Mouse (Mus musculus) erythroid progenitor cell, adult 5-6 weeks (primary cell): Measurements from ENCODE around the gene Snrpf. TPM values are rescaled to one million over a fixed set of nuclear protein-coding genes. Genes with fewer than 3 reads are reported as not detected.
A peak's percentile ranks its signal among the peaks of the same experiment; 100 is the strongest.

Experiments
- ATAC-seq: replicated peaks from 2 replicates; pipeline ENCODE4 v1.8.0; 2016; ENCODE audit warnings: moderate number of reproducible peaks, mild to moderate bottlenecking, moderate TSS enrichment, inconsistent platforms; ENCODE audit not compliant: poor library complexity, low FRiP score, severe bottlenecking
- total RNA-seq, 2 experiments: library from RNA; stranded (forward) in 1 of 2; stranded (reverse) in 1 of 2; fragments of 150-400 nt in 1 of 2; fragments of 186-747, 209-891 nt in 1 of 2; gene quantifications; 2 replicates each; pipeline versions ENCODE4 v1.2.3 to v1.2.4; 2015 to 2017; ENCODE audit warnings: low replicate concordance in 2 of 2

Gene Snrpf
- total RNA-seq (2015; ENCODE audit: low replicate concordance), result 62.5 and 62.7 TPM in 2 replicates
- total RNA-seq (2017; ENCODE audit: low replicate concordance), result 59.3 and 83.2 TPM in 2 replicates

DNA sequence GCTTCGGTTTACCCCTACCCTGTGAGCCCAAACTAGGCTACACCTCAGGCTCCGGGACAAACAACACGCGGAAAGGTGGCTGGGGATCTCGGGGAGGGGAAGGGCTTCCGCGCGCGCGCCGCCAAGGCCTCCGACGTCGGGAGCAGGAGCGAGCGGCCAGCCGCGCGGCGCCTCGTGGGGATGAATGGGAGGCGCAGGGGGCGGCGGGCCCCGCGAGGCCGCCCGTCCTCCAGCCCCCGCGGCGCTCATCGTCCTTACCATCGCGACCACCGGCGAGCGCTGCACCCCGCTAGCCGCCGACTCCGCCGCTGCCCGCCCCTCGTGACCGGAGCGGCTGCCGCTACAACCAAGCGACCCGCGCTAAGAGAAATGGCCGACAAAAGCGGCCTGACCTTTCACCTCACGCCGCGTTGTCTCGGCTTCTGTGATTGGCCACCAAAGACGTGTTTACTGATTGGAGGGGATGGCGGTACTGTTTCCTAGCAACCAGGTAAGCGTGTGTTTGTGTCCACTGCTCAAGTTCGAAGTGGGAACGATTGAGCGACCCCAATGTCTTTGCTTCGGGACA, at the start of gene Snrpf:
Gene Snrpf, minus strand, starts transcription at position 426 of the 568 bp plus-strand sequence.
- peak; percentile 85 for ATAC-seq

DNA sequence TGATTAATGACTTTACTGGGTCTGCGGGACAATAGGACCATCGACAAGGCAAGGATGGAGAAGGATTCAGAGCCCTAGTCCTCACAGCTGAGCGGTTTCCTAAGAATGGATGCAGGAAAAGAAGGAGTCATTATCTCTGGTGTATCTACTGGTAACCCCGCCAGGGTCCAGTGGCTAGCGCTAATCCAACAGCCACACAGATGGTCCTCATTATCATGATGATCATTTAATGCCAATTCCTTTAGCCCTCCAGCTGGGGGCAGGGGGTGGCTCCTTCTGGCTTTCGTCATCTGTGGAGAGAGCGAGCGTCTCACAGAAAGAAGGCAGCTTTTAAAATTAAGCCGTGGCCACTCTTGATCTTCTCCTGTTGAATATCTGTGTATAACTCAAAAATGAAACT, 46.4 kb upstream of the Snrpf start:
- no peak for ATAC-seq

DNA sequence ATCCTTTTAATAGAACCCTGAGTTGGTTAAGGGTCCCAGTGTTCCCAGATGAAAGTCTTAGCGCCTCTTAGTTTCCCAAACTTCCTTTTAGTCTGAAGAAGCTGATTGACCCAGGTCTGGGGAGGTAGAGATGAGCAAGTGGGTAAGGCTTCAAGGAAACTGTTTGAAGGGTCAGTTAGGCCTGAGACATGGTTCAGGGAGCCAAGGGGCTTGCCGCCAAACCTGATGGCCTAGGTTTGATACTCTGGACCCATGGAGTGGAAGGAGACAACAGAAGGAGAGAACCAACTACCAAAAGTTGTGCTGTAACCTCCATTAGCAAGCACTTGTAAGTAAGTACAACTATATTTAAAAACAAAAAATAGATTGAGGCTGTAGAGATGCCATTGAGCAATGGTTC, 44.5 kb upstream of the Snrpf start:
- no peak for ATAC-seq

DNA sequence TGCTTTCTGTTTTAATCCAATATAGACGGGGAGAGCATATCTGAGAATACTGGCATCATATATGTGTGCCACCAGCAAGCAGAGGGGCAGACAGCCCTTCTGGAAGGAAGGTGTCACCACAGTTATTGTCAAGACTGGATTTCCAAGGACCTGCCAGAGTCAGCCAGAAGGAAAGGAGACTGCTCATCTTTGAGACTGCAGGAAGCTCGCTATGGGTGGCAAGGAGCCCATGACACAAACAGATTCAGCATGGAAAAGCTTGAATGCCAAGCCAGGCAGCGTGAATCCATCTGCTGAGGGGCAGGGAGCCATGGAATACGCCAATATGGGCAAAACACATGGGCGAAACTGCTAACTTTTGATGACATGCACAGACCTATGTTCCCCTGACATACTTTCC, 44.1 kb upstream of the Snrpf start:
- ATAC-seq, result no peak

DNA sequence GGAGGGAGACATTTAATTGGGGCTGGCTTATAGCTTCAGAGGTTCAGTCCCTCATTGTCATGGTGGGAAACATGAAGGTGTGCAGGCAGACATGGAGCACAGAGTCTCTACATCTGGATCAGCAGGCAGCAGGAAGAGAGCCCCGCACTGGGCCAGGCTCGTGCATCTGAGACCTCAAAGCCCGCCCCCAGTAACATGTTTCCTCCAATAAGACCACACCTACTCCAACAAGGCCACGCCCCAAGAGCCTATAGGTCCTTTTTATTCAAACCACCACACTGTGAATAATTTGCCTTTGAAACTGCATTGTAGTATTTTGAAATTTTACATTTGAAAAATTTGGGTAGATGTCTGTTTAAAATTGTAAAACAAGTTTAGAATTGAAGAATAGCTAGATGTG, 42.6 kb upstream of the Snrpf start:
- 0 out of 2 replicates have a peak, but pooled peaks have one; percentile 63 for ATAC-seq

DNA sequence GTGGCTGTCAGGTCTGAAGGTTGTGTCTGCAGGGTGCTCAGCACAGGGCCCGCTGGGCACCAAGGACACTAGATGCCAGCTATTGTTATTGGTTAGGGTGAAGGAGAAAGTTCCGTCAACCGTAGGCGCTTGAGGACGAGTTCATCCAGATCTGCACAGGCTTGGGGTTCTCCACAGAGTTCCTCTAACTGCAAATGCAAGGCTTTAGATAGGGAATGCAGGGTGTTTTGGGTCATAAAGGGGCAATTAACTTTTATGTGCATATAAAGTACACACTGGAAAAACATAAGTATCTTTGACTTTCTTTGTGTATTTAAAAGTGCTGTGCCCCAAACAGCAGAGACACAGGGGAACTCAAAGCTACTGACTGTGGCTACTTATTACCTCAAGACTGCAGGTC, 40.8 kb upstream of the Snrpf start:
- ATAC-seq, result no peak

DNA sequence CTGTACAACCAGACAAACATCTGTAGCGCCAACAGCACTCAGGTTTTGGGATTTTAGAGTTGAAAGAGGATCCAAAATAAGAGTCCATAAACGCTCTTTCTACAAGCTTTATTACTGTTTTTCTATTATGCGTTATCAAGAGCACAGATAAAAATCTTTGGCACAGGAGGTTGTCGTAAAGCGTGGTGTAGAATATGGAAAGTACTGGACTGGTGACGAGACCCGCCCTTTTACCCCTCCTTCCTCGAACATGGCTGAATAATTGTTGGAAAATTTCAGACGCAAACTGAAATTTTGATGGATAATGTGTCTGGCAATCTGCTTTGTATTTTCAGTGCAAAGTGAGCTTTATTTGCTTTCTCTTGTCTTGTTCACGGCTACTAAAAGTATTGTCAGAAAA, 34.6 kb upstream of the Snrpf start:
- no peak for ATAC-seq

DNA sequence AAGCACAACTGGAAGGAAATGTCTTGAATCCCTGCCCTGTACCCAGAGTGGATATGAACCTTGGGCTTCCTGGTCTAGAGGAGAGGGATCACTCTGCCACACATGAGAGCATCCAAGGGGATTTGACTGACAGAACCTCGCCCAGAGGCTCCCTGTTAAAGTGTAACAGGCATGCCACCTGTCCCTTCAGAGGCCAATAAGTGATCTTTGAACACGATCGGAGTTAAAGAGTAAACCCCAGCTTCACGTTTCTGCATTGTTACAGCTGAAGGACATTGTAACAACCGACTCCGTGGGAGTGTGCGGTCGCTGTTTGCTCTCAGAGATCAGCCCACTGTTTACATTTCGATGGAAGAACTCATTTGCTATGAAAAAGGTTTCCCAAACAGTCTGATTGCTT, 34.2 kb upstream of the Snrpf start:
- no peak for ATAC-seq

DNA sequence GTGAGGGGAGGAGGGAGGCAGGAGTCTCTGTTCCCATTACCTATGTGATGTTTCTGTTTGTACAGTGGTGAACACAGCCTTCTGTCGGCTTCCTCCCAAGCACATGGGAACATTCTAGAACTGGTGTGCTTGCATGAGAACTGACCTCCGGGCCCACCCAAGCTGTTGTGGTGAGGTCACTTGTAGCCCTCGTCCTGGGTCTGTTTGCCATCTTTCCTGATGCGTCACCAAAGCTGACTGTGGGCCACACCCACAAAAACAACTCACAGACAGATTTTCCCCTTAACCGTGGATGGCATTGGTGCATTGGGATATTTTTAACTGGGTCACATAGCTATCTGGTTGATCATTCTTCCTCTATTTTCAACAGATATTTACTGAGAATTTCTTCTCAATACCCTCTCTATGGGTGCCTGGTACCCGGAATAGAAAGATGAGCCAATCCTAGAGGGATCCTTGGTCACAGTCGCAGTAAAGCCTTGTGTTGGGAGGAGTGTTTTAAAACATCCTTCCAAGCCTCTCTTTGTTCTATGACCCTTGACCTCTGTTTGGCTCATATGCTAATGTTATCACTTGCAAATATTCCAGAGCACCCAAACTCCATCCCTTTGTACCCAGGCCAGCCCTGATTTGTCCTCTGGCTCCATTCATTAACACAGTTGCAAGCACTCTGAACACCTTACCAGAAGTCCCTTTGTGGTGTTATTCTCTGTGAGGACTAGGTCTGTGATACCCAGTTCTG, 31.1 kb upstream of the Snrpf start:
- no peak for ATAC-seq

DNA sequence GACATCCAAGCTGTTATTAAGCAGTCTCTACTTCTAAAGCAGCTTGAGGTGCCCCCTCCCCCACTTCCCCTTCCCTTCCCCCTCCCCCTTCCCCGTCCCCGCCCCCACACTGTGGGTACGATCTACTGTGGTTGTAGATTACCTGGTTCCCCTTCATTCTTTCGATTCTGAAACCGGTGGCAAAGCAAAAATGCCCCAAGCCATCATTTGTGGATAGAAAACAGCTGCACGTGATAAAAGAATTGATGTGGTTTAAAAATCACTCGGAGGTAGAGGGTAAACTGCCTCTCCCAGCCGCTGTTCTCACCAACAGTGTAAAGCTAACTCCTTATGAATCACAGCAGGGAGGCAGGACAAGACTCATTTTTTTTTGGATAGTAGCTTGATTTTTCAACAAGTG, 25.3 kb upstream of the Snrpf start:
- ATAC-seq, result no peak

DNA sequence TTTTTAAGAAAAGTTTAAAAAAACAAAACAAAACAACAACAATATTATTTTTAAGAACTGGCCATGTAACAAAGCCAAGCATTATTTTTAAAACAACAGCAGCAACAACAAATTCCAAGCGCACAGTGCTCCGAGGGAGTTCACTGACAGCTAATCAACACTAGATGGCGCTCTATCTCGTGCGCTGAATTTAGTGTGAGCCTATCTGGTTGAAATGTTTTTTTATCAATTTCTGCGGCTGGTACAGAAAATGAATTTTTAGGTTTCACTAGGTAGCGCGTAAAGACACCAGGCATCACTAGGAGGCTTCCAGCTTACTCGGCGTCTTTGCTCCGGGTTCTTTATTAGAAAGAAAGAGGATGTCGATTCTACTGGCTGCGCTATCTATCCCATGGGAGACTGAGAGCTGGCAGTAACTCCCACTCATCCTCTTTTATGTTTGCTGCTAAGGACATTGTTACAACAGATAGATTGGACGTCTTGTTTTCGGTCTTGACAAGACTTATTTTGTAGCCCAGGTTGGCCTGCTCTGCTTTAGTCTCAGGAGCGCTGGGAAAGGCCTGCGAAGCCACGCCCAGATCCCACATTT, 22.0 kb upstream of the Snrpf start:
- ATAC-seq, result peak; percentile 85

DNA sequence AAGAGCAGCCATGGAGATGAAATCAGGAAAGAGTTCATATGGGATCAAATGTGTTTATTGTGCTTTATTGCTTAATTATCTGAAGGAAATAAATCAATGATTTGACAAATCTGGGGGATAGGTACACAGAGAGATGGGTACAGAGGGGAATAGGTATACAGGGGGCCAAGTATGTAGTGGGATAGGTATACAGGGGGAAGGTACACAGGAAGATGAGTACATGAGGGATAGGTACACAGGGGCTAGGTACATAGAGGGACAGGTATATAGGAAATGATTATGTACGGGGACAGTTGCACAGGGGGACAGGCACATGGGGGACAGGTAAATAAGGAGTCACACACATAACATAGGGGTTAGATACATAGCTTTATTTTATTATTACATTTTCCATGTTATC, 21.4 kb upstream of the Snrpf start:
- ATAC-seq, result no peak

DNA sequence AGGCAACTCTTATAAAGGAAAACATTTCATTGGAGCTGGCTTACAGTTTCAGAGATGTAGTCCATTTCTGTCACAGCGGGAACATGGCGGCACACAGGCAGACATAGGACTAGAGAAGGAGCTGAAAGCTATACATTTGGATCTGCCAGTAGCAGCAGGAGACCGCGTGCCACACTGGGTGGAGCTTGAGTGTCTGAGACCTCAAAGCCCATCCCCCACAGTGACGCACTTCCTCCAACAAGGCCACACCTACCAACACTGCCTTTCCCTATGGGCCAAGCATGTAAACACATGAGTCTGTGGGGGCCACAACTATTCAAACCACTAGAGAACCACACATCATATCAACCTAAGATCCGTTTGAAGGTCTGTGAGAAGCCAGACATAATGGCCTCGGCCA, 19.7 kb upstream of the Snrpf start:
- ATAC-seq, result no peak

DNA sequence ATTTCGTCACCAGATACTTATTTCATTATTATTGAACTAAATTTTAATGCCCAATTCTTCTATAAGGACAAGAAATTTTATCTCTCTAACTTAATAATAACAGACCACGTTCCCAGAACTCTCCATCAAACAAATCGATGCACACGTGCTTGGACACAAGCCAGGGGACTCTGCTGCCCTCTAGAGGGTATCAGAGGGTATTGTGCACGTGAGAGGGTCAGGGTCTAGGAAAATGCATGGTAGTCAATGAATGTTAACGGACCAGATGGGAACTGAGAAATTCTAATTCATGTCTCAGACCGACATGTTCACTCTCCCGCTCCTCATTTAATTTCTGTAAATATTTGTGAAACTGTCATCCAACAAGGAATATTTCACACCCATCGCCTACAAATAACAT, 18.5 kb upstream of the Snrpf start:
- ATAC-seq, result no peak

DNA sequence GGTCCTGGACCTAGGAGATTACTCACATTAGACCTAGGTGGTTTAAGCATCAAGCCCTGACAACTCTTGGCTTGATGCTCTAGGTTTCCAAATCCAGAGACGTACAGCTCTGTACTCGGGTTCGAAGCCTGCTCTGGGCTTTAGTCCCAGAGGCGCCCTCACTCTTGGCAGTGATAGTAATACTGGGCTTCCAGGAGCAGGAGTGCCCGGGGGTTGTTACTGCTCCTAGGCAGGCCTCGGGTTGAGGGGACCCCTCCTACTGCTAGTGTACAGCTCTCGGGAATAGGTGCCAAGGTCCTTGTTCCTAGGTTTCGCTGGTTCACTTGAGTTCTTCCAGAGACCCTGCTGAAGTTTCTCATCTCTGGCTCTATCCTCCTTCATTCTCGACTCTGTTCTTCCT, 16.8 kb upstream of the Snrpf start:
- ATAC-seq, result no peak

DNA sequence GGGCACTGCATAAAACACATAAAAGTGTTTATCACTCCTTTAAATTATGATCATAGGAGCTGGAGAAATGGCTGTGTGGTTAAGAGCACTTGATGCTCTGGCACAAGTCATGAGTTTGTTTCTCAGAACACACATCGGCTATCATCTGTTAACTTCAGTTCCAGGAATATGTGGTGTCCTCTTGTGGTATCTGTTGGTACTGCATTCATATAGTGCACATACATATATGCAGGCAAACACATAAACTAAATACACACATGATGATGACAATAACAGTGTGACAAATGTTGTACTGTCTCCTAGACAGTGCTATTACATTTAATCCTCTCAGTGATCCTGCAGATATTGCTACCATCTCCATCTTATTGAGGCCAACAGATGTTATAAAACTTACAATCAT, 13.8 kb upstream of the Snrpf start:
- ATAC-seq, result no peak

DNA sequence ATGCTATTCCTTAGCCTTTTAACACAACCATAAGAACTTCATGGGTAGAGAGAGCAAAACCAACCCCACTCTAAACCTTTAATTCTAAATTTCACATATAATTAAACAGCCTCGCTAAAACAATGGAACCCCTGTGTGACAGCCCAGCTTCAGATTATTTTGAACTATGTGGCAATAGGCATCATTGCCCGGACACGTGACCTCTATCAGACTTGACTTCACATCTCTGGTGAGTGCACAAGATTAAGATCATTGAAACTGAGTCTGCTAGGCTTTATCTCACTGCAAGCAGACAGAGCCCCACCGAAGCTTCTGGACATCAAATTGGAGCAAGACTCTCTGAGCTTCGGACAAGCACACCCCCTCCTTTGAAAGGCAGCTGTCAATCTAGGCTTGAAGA, 12.8 kb upstream of the Snrpf start:
- ATAC-seq, result no peak

DNA sequence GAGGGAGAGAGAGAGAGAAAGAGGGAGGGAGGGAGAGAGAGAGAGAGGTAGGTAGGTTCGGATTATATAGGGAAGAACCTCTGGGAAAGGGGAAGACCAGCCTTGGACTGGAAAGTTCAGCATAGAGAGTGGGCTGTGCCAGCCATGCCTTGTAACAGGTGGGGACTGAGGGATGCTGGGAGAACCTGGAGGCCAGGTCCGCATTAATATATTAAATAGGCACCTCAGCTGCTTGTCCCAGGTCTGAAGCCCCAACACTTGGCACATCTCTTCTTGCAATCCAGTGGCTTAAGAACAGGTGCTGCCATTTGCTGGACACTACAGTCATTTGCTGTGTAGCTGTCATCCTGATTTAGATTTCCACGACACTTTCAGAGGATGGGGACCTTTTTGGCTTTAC, 7.1 kb upstream of the Snrpf start:
- no peak for ATAC-seq

DNA sequence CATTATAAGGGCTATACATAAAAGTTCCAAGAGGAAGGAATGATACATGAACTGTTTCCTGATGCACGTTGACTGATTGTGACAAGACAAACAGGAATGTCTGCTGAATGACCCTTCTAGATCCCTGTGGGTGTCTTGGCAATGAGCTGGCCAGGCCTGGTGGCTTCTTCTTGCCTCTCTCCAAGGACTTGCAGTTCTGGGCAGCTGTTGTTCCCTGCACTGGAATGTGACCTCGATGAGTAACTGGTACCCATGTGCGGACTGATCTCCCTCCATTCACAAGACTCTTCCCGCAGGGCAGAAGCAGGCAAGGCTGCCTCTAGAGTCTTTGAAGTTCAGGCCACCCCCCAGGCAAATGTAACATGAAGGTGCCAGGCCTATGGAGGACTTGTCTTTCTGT, 6.3 kb upstream of the Snrpf start:
- no peak for ATAC-seq

DNA sequence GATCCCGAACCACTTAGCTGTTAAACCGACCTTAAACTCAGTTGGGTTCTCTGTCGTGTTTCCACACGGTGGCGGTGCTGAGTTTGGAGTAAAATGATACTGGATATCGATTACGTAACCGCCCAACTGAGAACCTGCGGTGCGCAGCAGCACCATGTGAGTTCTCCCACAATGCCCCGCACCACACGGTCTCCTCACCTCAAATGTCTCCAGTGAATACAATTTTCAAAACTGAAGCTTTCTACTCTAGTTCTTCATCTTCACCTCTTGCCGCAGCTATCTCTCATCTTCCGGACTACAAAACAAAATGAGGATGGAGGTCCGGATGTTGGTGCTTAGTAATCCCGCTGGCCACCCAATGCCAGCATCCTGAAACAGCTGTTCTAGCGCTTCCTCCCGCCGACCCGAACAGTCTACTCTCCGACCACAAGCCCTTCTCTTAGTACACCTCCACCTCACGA, 4.5 kb upstream of the Snrpf start:
- ATAC-seq, result peak; percentile 82

DNA sequence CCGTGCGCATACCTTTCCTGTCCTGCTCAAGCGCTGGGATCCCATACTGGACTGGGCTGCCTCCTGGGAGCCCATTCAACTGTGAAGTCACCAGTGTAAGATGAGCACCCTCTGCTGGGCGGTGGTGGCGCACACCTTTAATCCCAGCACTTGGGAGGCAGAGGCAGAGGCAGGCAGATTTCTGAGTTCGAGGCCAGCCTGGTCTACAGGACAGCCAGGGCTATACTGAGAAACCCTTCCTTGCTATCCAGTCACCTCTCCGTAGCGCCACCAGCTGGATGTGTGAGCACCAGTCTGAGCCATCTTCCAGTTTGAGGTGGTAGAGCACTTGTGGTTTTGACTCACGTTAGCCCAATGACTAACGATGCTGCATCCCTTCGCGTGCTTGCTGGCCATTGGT, 3.0 kb upstream of the Snrpf start:
- no peak for ATAC-seq
